Mouse (Mus musculus) fat pad, adult 2 months (tissue): ENCODE data around the gene 2010003K11Rik.

Source experiments
- DNase-seq: peaks from one replicate; pipeline ENCODE4 v3.0.0-alpha.2; 2011; ENCODE audit warnings: low read depth, low spot score; ENCODE audit errors: extremely low read depth

Gene 2010003K11Rik

DNA sequence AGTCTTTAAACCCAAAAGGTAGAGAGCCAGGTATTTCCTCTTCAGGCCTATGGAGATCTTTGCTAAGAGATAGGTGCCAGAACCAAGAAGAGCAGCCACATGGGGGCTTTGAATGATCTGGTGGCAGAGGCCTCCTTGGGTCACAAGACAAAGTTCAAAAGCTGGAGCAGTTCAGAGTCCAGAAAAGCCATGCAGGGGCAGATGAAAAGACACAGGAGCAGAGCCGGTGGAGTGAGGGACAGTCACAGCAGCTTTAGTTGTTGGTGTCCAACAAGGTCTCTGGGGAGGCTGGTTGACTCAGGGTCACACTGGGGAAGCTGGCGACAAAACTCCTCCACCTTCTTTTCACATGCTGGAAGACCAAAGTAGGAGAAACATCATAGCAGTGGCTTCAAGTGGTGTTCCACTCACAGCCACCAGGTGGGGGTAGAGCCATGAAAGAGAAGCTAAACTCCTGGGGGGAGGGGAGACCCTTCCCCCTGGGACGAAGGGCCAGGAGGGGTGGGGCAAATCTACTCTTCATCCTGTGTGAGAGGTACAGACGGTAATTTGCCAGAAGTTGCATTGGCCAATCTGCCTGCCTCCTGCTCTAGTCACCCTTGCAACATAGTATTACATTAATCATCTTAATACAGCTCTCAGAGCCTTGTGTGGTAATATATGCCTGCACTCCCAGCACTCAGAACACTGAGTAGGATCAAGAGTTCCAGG is 965 bp downstream of the 2010003K11Rik start:
- DNase-seq, result peak; percentile 88

DNA sequence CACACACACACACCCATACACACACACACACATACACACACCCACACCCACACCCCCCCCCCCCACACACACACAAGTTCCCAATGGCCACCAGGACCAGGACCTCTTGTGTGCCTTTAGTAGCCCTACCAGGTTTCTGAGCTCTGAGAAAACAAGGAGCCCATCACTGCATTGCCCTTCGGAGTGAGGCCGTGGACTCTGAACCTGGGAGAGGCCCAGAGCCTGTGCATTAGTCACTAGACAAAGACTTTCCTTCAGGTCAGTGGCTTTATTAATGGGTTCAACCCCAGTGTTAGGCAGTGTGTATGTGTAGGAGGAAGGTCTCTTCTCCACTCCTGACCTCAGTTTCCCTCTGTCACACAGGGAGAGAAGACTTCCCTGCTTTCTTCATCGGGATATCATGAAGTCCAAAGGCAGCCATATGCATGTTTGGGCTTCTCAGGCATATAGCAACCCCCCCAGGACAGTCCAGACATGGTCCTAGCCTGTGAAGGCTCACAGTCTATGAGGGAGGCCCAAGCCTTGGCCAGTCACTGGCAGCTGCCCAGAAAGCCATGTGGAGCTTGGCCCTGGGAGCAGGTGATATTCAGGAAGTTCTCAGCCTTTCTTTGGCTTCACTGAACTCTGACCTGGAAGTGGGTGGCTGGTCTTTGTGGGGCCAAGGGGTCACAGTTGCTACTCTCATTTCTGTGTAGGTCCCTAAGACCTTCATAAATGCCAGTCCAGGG is 1.7 kb downstream of the 2010003K11Rik start:
- no peak for DNase-seq

DNA sequence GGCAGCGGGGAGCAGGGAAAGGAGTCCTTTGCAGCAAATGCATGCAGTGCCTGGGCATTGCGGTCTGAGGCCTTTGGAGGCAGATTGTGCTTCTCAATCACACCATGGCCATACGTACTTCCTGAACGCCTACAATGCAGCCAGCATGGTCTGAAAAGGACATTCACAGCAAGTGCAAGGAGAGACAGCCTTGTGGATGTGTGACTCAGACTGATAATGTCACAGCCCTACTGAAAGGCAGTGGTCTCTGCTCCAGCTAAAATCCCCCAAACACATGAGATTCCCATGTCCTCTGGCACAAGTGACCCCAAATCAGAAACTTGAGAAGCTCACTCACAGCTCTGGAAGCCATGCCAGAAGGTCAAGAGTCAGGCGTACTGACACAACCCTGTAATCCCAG is 2.6 kb downstream of the 2010003K11Rik start:
- DNase-seq, result no peak

- DNase-seq, result no peak
Observed at GRCm38 (mm10) chr19:4494707-4495106, 3.7 kb downstream of the 2010003K11Rik start.

DNA sequence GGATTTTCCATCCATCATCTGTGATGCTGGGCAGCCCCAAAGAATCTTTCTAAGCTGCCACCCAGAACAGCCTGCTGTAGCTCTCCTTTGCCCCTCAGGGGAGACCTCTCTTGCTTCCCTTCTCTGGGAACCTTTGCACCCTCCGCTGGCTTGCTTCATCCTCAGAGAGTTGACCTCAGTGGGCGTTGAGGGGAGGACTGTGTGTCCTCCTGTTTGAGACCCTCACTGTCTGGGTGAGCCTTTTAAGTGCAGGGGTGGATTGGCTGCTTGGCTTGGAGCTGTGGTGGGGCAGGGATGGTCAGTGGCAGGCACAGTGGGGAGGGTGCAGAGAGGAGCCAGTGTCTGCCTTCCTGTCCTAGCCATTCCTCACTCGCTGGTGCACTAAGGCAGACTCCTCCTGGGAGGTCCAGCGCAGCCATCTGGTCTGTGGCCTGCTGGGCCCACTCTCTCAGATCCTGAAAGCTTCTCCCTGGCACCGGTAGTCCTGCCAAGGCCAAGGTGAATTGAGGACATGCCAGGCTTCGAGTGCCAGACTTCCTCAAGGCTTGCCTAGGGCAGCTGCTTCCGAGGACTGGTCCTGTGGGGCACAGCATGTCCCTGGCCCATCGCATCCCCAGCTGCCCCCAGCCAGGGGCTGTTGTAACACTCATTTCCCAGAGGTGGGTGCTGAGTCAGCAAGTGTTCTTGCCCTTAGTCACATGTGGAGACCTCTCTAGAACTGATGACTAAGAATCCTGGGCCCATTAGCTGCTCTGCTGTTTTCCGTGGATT is 5.7 kb downstream of the 2010003K11Rik start:
- no peak for DNase-seq

DNA sequence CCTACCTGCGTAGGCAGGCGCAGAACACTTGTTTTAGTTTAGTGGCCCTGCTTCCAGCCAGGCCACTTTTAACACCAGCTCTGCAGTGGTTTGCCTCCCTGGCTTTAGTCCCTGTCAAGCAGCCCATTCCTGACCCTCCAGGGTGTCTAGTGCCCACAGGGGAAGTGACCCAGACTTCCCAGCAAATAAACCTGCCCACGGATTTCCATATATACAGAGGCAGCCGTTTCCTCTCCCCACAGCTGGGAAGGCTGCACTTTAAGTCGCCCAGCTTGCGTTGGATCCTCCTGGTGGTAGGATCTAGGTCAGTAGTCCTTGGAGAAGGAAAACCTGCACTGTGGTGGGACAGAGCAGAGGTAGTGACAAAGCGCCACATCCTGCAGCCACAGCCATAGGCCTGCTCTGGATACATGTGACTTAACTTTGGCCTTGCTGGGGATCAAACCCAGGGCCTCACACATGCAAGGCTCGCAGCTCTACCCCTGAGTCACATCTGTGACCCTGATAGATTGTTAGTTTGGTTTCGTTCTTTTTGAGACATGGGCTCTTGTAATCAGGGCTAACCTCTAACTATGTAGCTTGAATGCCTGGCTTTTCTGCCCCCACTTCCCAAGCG is 7.2 kb downstream of the 2010003K11Rik start:
- DNase-seq, result no peak

- DNase-seq, result no peak
Observed at GRCm38 (mm10) chr19:4487877-4488276, 10.5 kb downstream of the 2010003K11Rik start.

DNA sequence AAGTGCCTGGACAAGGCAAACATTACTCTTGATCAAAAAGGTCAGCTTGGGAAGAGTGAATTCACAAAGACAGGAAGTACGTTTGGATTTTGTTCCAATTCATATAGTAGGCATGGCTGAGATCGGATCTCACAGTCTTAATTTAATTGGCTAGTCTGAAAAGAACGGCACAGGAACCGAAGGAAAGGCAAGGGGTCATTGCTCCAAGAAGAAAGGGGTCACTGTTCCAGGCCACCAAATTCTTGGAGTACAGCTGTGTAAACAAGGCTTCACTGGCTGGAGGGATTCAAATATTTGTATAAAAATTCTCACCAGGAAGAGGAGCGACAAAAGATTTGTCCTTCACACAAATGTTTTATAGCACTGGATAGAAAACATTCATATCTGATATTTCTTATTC is 13.4 kb downstream of the 2010003K11Rik start:
- DNase-seq, result no peak

DNA sequence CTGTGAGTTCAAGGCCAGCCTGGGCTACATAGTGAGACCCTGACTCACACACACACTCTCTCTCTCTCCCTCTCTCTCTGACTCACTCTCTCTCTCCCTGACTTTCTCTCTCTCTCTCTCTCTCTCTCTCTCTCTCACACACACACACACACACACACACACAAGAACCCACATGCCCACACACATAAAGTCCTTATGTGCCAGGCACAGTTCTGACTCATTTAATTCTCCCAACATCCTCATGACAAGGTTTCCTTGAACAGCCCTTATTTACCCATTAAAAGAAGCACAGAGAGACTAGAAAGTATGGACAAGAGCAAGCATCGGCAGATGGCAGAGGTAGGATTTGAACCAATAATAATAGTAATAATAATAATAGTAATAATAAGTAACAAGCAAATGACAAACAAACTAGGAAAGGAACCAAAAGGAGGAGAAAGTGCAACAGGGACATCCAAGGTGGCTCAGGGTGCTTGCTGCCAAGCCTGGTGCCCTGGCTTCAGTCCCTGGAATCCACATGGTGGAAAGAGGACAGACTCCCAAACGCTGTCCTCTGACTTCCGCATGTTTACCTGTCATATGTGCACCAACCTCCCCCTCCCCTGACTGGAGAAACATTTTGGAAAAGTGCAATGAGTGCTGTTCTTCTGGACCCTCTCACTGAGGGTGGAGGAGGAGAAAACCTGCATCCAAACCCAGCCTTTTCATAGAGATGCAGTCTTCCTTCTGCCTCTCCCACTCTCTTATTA is 16.1 kb downstream of the 2010003K11Rik start:
- no peak for DNase-seq

DNA sequence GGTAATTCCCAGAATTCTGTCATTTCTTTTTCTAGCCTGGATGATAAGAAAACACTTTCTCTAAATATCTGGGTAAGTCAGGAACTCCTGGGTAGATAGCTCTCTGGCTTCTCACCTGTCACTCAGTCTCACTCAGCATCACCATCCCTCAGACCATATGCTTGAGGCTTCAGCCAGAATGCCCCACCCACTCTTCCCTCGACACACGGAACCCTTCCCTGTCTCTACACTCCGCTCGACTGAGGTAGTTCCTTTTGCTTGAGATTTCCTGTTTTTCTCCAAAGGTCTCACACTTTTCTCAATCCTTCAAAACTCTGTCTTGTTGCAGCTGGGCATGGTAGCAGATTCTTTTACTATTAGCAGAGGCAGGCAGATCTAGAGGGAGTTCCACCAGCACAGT is 17.1 kb downstream of the 2010003K11Rik start:
- no peak for DNase-seq

DNA sequence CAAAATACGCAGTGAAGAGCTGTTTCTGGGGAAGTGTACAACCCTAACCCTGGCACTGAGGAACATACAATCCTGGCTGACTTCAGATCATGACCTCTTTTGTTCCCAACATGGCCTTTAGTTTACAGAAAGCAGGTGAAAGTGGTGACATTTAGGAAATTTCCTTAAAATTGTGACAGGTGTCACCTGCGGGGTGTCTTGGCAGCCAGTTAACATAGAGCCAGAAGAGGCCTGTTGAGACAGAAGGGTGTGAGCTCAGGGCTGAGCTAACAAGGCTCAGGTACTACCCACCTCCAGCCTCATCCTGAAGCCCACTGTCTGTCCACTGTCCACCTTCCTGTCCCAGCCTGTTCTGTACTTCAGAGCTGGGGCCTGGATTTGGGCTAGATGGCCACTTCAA is 18.3 kb downstream of the 2010003K11Rik start:
- DNase-seq, result no peak

DNA sequence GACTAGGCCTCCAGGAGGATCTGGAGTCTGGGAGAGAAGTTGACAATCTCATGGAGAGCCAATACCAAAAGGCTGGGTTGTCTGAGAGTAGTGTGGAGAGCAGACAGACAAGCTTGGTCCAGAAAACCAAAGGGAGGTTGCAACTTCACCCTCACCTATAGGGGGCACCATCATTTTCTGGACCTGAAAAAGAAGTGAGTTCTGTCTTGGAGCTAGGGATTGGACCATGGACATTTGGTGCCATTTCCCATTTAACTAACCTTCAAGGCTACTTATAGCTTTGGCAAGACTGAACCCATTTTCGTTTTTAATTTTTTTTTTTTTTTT is 20.2 kb downstream of the 2010003K11Rik start:
- no peak for DNase-seq

DNA sequence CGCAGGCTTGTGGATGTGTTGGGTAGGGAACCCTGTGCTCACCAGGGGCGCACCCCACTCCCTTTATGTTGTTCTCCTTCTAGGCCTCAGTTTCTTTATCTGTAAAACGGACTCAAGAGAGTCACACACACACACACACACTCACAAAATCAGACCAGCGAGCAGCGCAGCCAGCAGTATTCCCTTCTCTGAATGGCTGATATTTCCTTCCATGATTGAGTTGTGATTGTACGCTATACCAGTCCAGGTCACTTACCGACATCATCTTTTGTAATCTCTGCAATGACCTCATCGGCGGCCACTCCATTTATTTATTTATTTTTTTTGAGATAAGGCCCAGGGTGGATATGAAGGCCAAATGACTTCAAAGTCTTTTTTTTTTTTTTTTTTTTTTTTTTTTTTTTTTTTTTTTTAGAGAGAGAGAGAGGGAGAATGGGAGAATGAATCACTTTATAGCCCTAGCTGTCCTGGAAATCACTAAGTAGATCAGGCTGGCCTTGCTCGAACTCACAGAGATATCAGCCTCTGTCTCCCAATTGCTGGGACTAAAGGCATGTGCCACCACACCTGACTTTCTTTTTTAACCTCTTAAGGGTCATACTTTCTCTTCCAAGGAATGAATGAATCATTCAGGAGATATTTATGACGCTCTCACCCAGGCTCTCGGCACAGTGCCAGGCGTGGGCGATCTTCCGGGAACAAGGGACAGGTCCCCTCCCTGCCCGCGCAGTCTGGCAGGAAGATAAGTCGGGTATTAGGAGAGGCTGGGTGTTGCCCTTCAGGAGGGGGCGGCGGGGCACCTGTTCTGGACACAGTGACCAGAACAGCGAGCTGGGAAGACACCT is 20.8 kb downstream of the 2010003K11Rik start, which contains the start of gene Syt12:
TSS of gene Syt12 (minus strand) at position 103 of the 845 bp plus-strand sequence.
- DNase-seq, result peak; percentile 59

- no peak for DNase-seq
Observed at GRCm38 (mm10) chr19:4476601-4477257, 21.7 kb downstream of the 2010003K11Rik start.

DNA sequence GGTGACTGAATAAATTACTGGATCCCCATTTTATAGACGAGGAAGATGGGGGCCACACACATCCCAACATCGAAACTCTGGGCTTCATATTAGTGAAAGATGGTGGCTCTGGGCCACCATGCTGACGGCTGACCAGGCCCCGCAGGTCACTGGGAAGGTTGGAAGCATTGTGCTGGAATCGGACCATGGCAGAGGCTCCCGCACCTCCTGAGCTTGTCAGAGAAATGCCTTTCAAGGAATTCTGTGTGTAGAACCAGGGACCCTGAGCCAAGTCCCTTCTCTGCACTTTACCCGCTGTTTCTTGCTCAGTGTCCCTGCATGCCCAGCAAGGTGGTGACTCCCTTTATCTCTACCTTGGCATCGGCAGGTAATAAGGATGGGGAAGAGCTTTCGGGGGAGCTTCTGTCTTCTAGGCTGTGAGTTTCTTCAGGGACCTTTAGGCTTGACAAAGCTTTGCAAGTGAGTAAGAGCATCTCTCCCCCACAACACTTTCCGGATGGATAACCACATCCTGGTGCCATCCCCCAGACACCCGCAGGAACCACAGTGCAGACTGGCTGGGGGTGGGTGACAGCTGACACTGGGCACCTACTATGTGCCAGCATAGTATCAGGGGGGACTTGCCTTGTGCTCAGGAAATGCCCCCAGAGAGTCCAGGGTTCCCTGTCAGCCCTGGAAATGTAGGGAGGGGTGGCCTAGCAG is 23.0 kb downstream of the 2010003K11Rik start:
- DNase-seq, result no peak

DNA sequence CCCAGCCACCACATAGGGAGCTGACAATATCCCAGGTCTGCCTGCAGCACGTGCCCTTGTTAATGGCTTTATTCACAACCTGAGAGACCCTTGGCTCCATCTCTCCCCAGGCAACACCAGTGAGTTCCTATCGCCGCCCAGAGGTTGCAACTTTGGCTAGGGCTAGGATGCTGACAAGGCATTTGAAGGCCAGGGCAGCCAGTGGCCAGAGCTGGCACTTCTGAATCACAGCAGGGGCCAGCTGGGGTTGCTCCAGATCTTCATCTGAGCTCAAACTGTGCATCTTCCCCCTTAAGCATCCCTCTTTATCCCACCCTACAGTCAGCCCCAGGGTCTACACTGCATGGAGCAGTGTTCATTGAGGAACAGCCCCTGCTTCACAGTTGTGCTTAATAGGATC is 23.6 kb downstream of the 2010003K11Rik start:
- DNase-seq, result no peak

DNA sequence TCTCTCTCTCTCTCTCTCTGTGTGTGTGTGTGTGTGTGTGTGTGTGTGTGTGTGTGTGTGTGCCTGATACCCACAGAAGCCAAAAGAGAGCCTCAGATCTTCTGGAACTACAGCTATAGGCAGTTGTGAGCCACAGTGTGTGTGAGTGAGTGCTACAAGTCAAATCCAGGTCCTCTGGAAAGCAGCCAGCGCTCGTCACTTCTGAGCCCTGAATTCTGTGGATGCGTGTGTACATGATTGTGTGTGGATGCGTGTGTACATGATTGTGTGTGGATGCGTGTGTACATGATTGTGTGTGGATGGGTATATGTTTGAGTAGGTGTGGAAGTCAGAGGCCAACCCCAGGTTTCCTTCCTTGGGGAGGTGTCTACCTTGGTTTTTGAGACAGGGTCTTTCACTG is 24.8 kb downstream of the 2010003K11Rik start:
- no peak for DNase-seq

GRCm38 (mm10) chr19:4468363-4468762 is 30.0 kb downstream of the 2010003K11Rik start:
- DNase-seq, result no peak

DNA sequence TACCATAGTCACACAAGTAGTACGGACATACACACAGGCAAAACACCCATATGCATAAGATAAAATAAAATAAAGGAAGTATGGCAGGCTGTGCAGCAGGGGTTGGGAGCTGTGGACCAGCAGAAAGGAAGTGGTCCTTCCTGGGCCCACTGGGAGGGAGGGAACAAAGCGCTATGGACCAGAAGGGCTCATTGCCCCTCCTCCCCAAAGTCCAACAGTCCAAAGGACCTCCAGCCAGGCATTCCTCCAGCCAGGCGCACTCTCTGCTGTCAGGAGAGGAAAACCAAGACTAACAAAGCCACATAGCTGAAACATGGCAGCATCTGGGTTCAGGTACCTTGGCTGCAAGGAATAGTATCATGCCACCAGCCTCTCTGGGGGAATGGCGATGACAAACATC is 33.7 kb downstream of the 2010003K11Rik start:
- DNase-seq, result no peak
